Mouse (Mus musculus) intestine, embryonic 14.5 days (tissue): ENCODE measurements at regions not wholly inside any gene's neighbourhood (a gene's known extent, or its start where the extent isn't known, plus 50 kb on each side); places are given as distances from the start of the nearest gene placed in this dataset.

Experiments used
- ATAC-seq: fragments of 200-750 bp; cut with Nextera tagmentation; replicated peaks from 2 replicates; pipeline ENCODE4 v1.8.0; 2017; ENCODE audit warnings: low read depth, moderate number of reproducible peaks, moderate TSS enrichment, moderate library complexity; ENCODE audit not compliant: low FRiP score, low TSS enrichment
- DNase-seq: peaks from one replicate; pipeline ENCODE4 v3.0.0-alpha.2; 2018; ENCODE audit warnings: low spot score
- H3K27ac ChIP-seq: fragments of 300-500 bp; sonication (generic); 2 replicates; pipeline ENCODE4 v1.5.1; 2014; ENCODE audit warnings: low read depth, mild to moderate bottlenecking, control low read depth
- H3K27me3 ChIP-seq: fragments of 300-500 bp; sonication (generic); replicated peaks from 2 replicates; pipeline ENCODE4 v1.6.1; 2014; ENCODE audit warnings: low read length, control low read depth; ENCODE audit not compliant: control insufficient read depth, insufficient read depth
- H3K36me3 ChIP-seq: fragments of 300-500 bp; sonication (generic); 2 replicates; pipeline ENCODE4 v1.6.1; 2014; ENCODE audit warnings: low read length, control low read depth; ENCODE audit not compliant: control insufficient read depth, insufficient read depth
- H3K4me1 ChIP-seq: fragments of 300-500 bp; sonication (generic); replicated peaks from 2 replicates; pipeline ENCODE4 v1.6.1; 2014; ENCODE audit warnings: low read length, control low read depth, mixed read lengths; ENCODE audit not compliant: control insufficient read depth, insufficient read depth
- H3K4me2 ChIP-seq: fragments of 300-500 bp; sonication (generic); 2 replicates; pipeline ENCODE4 v1.6.1; 2014; ENCODE audit warnings: low read length
- H3K4me3 ChIP-seq: fragments of 300-500 bp; sonication (generic); 2 replicates; pipeline ENCODE4 v1.5.1; 2014; ENCODE audit warnings: low read depth, low read length, control low read depth, mixed read lengths
- H3K9ac ChIP-seq: fragments of 300-500 bp; sonication (generic); 2 replicates; pipeline ENCODE4 v1.6.1; 2014; ENCODE audit warnings: mild to moderate bottlenecking, low read length
- H3K9me3 ChIP-seq: fragments of 300-500 bp; sonication (generic); 2 replicates; pipeline ENCODE4 v1.6.1; 2016; ENCODE audit warnings: low read length, control low read depth; ENCODE audit not compliant: control insufficient read depth
- WGBS: fragments of 180-500 bp; shearing (Covaris S2); extraction: QIAGEN DNeasy Blood & Tissue Kit; methylation state at CpG from one replicate; pipeline ENCODE4 v1.1.7; 2014; 5-methylcytosine and 5-hydroxymethylcytosine counted together

- Histone ChIP-seq H3K9me3 (no peaks in the 10 kb centered on the region), H3K27me3 (no peaks in the 10 kb centered on the region), H3K27ac (no peak overlapping the region), H3K36me3 (no peaks in the 10 kb centered on the region), H3K4me2 (no peak overlapping the region), H3K4me1 (no peaks in the 10 kb centered on the region), H3K4me3 (no peak overlapping the region), H3K9ac (no peak overlapping the region)
- DNase-seq (no peak), ATAC-seq (no peak)
- 83% methylated on average over 3 of the region's 3 CpGs for WGBS
These were observed 137.2 kb upstream of the Prox1 start for GRCm38 (mm10) chr1:190307751-190308150.

- Histone ChIP-seq H3K4me1 (no peaks in the 10 kb centered on the region), H3K9ac (no peak overlapping the region), H3K9me3 (no peaks in the 10 kb centered on the region), H3K4me3 (no peak overlapping the region), H3K27ac (no peak overlapping the region), H3K4me2 (no peak overlapping the region), H3K27me3 (no peaks in the 10 kb centered on the region), H3K36me3 (no peaks in the 10 kb centered on the region)
- ATAC-seq (no peak), DNase-seq (peak; percentile 29)
- 88% methylated on average over 10 of the region's 10 CpGs for WGBS
These were observed 127.3 kb upstream of the Prox1 start for GRCm38 (mm10) chr1:190297666-190298327.

DNA sequence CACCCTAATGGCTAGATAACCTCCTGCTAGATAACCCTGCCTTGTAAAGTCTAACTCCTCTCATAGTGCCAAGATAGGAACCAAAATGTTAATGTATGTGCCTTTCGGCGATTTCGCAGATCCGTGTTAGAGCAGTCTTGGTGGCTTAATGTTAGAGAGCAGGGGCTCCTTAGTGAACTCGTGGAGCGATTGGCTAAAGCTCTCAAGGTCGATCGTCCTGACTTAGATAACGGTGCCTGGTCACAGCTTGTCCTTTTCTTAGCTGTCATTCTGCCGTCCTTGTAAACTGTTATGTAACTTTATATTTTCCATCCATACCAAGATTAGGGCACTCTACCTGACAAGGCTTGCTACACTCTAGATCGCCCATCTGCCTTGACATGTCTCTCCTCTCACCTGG is 119.5 kb upstream of the Prox1 start:
- 85% methylated on average over 11 of the region's 11 CpGs for WGBS
- H3K4me2 ChIP-seq, result no peak overlapping the region
- no peak overlapping the region for H3K9ac ChIP-seq
- H3K27ac ChIP-seq, result no peak overlapping the region
- ATAC-seq (no peak), DNase-seq (no peak)
- no peaks in the 10 kb centered on the region for H3K9me3 ChIP-seq
- H3K36me3 ChIP-seq, result no peaks in the 10 kb centered on the region
- no peaks in the 10 kb centered on the region for H3K4me1 ChIP-seq
- no peak overlapping the region for H3K4me3 ChIP-seq
- H3K27me3 ChIP-seq, result no peaks in the 10 kb centered on the region

GRCm38 (mm10) chr1:190286481-190287145 is 116.1 kb upstream of the Prox1 start:
- no peak for ATAC-seq
- no peak overlapping the region for H3K27ac ChIP-seq
- H3K36me3 ChIP-seq, result no peaks in the 10 kb centered on the region
- WGBS, result 60% methylated on average over 17 of the region's 17 CpGs
- H3K9ac ChIP-seq, result no peak overlapping the region
- no peaks in the 10 kb centered on the region for H3K9me3 ChIP-seq
- no peak overlapping the region for H3K4me2 ChIP-seq
- no peak for DNase-seq
- no peaks in the 10 kb centered on the region for H3K27me3 ChIP-seq
- no peaks in the 10 kb centered on the region for H3K4me1 ChIP-seq
- no peak overlapping the region for H3K4me3 ChIP-seq

DNA sequence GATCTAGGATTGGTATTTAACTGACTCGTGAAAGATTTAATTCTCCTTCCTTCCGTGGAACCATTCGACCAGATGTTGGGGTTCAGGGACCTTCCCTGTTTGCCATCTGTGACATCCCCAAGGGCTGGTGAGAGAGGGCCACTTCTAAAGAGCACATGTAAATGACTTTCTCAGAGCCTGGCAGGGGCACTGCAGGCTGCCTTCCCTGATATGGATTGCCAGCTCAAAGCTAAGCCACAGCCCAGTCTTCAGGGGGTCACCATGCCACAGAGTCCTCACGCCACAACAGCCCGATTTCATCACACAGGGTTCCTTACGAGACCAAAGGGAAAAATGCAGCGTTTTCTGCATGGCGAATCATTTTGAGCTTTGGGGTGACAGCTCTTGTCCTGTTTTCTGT is 115.1 kb upstream of the Prox1 start:
- H3K27me3 ChIP-seq, result no peaks in the 10 kb centered on the region
- no peak overlapping the region for H3K9ac ChIP-seq
- no peaks in the 10 kb centered on the region for H3K4me1 ChIP-seq
- 82% methylated on average over 8 of the region's 8 CpGs for WGBS
- no peaks in the 10 kb centered on the region for H3K36me3 ChIP-seq
- H3K4me2 ChIP-seq, result no peak overlapping the region
- H3K27ac ChIP-seq, result no peak overlapping the region
- H3K4me3 ChIP-seq, result no peak overlapping the region
- no peak for ATAC-seq
- DNase-seq, result no peak
- H3K9me3 ChIP-seq, result no peaks in the 10 kb centered on the region

DNA sequence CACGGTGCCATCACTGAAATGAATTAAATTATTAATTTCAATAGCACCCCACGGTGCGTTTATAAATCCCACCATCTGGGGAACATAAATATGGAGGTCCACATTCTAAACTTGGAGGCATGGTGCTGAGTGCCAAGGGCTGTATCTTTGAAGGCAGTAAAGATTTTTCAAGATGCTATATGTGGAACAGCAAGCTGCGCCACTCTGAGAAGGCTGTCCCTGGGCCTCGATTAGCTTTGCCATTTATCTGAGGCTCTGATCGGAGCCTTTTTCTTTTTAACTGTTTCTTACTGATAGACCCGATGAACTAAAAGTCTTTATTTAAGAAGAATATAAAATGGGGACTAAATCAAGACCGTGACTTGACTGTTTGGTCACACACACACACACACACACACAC is 114.5 kb upstream of the Prox1 start:
- DNase-seq (no peak), ATAC-seq (no peak)
- Histone ChIP-seq H3K4me2 (no peak overlapping the region), H3K9ac (no peak overlapping the region), H3K27me3 (no peaks in the 10 kb centered on the region), H3K4me3 (no peak overlapping the region), H3K36me3 (no peaks in the 10 kb centered on the region), H3K27ac (no peak overlapping the region), H3K9me3 (no peaks in the 10 kb centered on the region), H3K4me1 (no peaks in the 10 kb centered on the region)
- WGBS, result 88% methylated on average over 8 of the region's 8 CpGs

- Histone ChIP-seq H3K4me1 (no peaks in the 10 kb centered on the region), H3K27ac (no peak overlapping the region), H3K9me3 (no peaks in the 10 kb centered on the region), H3K36me3 (no peaks in the 10 kb centered on the region), H3K27me3 (no peaks in the 10 kb centered on the region), H3K9ac (no peak overlapping the region), H3K4me2 (no peak overlapping the region), H3K4me3 (no peak overlapping the region)
- WGBS, result 53% methylated on average over 9 of the region's 9 CpGs
- no peak for DNase-seq
- ATAC-seq, result no peak
These were observed 113.6 kb upstream of the Prox1 start for GRCm38 (mm10) chr1:190284138-190284537.

DNA sequence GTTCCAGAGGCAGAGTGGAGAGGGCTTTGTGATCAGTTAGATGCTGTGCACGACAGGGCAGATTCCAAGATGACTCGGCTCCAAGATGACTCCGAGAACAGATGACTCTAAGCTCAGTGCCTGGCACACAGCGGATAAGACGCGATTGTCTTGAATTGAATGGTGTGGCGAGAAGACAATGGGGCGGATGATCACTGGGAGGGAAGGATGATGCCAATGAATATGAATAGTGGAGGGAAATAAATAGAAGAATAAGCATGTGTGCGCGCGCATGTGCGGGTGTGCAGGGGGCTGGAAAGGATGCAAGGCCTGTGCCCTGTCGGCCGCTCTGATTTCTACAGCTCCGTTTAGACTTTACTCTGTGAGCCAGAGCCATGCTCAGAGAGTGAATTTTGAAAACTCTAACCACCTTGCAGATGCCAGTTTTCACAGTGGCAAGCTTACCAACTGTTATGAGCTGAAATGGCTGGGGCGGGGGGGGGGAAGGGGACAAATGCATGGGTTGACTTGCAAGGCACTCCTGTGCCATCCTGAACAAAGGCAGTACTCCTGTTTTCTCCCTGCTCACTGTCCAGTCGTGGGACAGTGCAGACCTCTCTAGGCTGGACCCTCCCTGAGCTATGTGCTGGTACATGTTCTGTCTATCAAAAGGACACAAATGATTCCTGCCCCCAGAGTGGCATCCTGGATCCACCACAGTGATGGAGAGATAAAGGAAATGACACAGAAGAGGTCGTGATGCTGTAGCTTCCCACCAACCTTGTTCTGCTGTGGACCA is 109.8 kb upstream of the Prox1 start:
- 87% methylated on average over 18 of the region's 18 CpGs for WGBS
- Histone ChIP-seq H3K9ac (no peak overlapping the region), H3K27me3 (no peaks in the 10 kb centered on the region), H3K27ac (no peak overlapping the region), H3K36me3 (no peaks in the 10 kb centered on the region), H3K4me1 (no peaks in the 10 kb centered on the region), H3K4me2 (no peak overlapping the region), H3K9me3 (no peaks in the 10 kb centered on the region), H3K4me3 (no peak overlapping the region)
- DNase-seq (no peak), ATAC-seq (no peak)
